Mouse (Mus musculus): ENCODE data around the gene Nfia. TPM values are rescaled to one million over a fixed set of nuclear protein-coding genes. Genes with fewer than 3 reads are reported as not detected.
A peak's percentile ranks its signal among the peaks of the same experiment; 100 is the strongest.

The Nfia gene
- total RNA-seq, 2 experiments from 2014 or later, result 196 to 199 TPM

DNA sequence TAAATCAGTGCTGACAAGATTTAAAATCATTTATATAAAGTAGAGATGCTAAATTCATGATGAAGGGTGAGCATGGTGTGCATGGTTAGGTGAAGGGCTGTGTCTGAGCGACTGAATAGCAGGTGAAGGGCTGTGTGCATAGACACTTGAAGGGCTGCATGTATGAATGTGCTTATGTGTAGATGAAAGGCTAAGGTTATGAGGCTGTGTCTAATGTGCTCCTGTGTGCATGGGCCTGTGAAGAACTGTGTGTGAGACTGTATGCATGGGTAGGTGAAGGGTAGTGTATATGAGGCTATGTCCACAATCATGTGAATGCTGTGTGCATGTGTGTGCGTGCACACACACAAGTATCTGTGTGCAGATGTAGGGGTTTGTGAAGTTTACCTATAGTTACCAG, 34.4 kb downstream of the Nfia start:
- no peak for DNase-seq
- intact Hi-C loops (cut with DNase I), result no loop called here

DNA sequence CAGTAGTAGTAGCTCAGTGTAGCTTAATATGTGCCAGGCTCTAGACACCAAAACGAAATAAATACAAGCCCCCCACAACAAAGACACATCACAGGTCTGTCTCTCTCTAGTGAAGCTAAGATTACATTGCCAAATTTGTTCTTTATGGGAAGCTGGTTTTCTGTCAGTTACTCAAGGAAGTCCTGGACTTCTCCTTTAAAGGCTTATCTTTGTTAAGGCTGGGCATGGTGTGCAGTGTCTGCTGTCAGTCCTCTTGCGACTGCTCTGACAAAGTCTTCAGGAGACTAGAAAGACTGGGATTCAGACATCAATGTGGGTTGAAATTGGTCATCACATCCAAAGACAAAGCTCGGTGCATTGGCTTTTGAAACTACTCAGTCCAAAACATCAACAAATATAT, 36.4 kb downstream of the Nfia start:
- intact Hi-C loops (cut with DNase I), result no loop called here
- DNase-seq, result no peak

- DNase-seq, result no peak
- intact Hi-C loops (cut with DNase I), result loop anchor here (5.0 kb wide), 1 partner anchor 32 kb away; the partner anchor contains the start of gene E130114P18Rik
Measured at GRCm38 (mm10) chr4:97809582-97810295, 37.2 kb downstream of the Nfia start.

- intact Hi-C loops (cut with DNase I), result loop anchor here (5.0 kb wide), 1 partner anchor 33 kb away; the partner anchor contains the start of gene E130114P18Rik
- no peak for DNase-seq
Measured at GRCm38 (mm10) chr4:97810348-97810939, 37.9 kb downstream of the Nfia start.

DNA sequence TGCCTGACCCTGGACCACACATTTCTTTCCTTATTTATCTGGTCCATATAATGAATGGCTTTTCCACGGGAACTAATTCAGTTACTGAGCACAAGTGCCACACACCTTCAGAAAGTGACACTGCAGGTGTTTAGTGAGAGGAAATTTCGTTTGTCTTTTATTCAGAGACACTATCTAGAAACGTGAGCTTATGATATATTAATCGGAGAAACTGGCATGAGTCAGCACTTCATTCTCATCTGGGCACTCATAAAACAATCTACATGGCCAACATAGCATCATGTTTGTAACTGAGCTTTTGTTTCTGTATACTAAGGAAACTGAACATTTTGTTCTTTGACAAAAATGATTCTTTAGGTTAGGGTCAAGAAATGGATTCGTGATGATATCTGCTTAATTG, 40.5 kb downstream of the Nfia start:
- intact Hi-C loops (cut with DNase I), result loop anchor here (5.0 kb wide), 1 partner anchor 36 kb away; the partner anchor contains the start of gene E130114P18Rik
- DNase-seq, result no peak

GRCm38 (mm10) chr4:97813996-97814395, 41.5 kb downstream of the Nfia start:
- intact Hi-C loops (cut with DNase I), result loop anchor here (5.0 kb wide), 1 partner anchor 37 kb away; the partner anchor contains the start of gene E130114P18Rik
- DNase-seq, result peak; percentile 47 to 53

DNA sequence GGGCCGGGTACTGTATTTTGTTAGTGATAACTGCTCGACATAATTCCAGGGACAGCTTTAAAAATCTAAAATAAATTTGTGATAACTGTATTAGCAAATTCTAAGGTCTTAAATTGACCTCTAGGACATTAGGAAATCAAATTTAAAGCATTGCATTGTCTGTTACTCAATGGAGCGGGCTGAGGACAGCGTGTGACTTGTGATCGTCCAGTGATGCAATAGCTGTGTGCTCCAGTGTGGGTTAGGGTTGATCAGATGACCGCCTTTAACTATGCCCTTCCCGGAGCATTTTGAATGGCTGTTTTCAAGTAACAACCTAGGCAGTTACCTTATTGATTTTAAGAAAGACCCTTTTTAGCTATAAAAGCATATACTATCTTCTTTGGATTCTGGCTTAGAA, 42.0 kb downstream of the Nfia start:
- intact Hi-C loops (cut with DNase I), result loop anchor here (5.0 kb wide), 1 partner anchor 37 kb away; the partner anchor contains the start of gene E130114P18Rik
- no peak for DNase-seq

- DNase-seq, result no peak
- intact Hi-C loops (cut with DNase I), result no loop called here
Measured at GRCm38 (mm10) chr4:97816001-97816400, 43.5 kb downstream of the Nfia start.

DNA sequence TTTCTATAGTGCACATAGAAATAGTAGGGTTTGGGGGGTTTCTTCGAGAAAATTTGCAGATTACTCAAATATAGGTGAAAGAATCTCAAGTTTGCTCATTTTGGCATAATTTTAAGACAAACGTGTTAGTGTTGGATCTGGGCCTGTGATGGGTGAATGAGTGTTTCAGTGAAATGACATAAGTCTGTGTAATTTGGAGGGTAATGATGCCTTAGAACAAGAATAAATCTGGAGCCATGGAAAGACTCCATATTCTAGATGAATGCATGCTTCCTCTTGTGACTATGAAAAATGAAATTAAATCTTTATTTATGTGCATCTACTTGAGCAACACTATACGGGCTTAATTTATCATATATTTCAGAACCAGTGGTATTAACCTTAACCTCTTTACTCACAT, 44.2 kb downstream of the Nfia start:
- DNase-seq, result no peak
- intact Hi-C loops (cut with DNase I), result no loop called here

DNA sequence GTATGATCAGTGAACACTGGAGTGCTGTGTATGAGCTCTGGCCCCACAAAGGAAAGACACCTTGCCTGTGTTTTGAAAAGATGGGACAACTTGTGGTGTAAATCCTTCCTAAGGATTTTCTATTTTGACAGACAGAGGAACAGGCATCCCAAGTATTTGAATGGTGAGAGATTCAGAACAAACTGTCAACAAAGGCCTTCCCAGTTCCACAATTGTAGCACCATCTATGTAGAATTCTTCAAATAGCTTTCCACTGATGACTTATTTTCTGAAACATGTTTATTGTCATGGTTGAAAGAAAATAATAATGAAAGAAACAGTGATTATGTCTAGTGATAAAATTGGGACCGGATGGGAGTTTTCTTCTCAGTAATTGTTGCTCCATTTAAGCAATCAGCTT, 45.2 kb downstream of the Nfia start:
- no peak for DNase-seq
- intact Hi-C loops (cut with DNase I), result no loop called here

DNA sequence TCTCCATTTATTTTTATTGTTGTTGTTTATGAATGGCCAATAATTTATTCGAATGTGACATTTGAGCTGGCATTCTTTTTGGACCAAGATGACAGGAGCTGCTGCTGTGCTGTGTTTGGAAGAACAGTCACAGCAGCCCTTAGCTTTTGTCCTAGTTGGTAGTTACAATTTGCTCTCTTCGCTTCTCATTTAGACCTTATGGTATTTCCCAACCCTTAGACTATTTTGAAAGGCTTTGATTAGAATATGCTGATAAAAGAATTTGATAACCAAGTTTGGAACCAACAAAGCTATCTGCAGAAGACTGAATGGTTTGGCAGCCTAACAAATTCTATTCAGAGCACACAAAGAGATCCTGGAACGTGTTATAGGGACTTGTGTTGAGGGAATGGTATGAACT, 46.0 kb downstream of the Nfia start:
- intact Hi-C loops (cut with DNase I), result no loop called here
- no peak for DNase-seq

GRCm38 (mm10) chr4:97819101-97819500, 46.6 kb downstream of the Nfia start:
- intact Hi-C loops (cut with DNase I), result no loop called here
- no peak for DNase-seq

DNA sequence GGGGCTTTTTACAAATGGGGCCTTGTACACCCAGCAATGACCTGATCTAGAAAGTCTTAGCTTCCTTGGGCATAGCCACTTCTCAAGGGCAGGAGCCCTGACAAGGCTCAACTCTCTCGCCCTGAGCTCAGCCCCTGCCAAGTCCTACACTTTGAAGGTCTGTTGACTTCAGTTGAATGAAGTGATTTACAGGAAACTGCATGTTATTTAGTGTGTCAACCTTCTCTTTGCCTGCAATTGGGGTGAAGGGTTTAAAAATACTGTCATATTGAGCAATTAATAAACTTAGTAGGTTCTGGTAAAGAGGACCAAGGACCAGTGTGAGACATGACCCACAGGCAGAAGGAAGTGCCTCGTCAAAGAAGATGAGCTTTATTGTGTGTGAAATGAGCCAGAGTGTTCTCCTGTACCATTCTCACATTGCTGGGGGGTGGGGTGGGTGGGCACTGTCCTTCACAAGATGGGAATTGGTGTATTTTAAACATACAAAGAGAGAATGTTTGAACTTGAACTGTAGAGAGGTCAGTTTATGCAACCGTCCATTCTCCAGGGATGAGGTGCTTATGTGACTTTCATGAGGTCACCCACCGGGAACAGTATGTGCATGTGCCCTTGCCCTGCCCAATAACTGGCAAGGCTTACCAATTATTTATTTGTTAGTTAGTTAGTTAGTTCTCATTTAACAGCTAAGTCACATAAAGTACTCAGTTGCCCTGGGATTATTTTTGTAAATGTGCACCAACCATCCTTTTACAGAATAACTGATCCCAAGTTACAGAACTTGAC, 48.1 kb downstream of the Nfia start:
- intact Hi-C loops (cut with DNase I), result no loop called here
- no peak for DNase-seq

DNA sequence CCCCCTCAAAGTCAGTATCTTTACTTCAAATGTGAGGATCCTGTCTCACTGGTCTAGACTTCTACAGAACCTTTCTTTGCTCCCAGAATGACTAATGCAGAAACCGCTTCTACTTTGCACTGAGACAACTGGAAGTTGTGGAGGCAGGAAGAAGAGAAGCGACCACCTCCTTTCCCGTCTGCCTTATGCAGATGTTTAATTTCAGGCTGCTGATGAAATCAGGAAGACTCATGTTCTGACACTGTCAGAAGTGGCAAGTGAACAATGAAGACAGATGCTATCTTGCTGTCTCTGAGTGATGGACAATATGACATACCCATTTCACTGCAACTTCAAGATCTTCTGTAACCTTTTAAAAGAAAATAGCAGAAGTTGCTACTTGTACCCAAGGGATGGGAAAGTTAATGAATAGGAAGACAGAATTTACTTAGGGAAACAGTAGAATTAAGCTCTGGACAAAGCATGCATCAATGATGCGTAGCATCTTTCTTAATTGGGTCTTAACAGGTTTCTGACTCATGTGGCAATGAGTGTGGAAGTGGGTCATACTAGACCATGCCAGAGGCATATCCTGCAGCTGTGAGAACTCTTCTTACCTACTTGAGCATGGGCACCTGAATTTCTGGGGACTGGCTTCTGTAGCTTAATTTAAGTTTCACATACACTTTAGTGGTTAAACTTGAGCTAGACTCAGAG, 49.2 kb downstream of the Nfia start:
- DNase-seq, result no peak
- intact Hi-C loops (cut with DNase I), result no loop called here

DNA sequence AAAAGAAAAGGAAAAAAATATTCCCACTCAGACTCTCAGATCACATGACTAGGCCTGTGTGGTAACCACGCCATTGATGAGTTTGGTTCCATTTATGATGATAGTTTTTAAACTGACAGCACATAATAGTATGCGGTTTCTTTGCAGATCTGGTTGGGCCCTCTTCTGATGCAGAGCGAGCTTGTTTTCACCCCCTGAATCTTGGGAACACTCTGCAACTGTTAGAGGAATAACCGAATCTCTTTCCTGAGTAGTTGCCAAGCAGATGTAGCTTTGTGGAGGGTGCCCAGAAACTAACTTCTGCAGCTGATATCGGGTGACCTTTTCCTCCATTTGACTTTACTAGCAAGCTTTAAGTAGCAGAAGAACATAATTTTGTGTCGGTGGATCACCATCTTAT, 51.0 kb downstream of the Nfia start:
- no peak for DNase-seq
- intact Hi-C loops (cut with DNase I), result no loop called here

DNA sequence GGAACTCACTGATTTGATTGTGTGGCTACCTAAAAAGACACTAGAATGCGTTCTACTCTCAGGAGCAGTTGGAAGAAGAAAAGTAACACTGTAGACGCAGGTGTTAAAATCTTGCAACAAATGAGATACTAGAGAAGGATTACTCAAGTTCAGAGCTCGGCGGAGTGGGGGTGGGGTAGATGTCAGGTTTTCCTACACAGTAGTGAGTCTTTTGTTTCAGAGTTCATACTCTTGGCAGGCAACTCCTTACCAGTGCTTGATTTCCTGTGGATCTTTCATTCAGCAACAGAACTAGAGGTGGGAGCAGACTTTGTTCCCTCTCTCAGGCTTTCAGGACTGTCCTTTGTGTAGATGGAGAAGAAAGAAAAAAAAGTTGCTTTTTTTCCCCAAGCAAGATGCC, 51.9 kb downstream of the Nfia start:
- DNase-seq, result no peak
- intact Hi-C loops (cut with DNase I), result no loop called here

- intact Hi-C loops (cut with DNase I), result no loop called here
- no peak for DNase-seq
Measured at GRCm38 (mm10) chr4:97825432-97825831, 52.9 kb downstream of the Nfia start.

- intact Hi-C loops (cut with DNase I), result no loop called here
Measured at GRCm38 (mm10) chr4:97825841-97826240, 53.3 kb downstream of the Nfia start.

GRCm38 (mm10) chr4:97827115-97827514, 54.6 kb downstream of the Nfia start:
- intact Hi-C loops (cut with DNase I), result no loop called here
- DNase-seq, result no peak

More at GRCm38 (mm10) chr4:97825841-97826240, 53.3 kb downstream of the Nfia start:
- DNase-seq, result no peak

DNA sequence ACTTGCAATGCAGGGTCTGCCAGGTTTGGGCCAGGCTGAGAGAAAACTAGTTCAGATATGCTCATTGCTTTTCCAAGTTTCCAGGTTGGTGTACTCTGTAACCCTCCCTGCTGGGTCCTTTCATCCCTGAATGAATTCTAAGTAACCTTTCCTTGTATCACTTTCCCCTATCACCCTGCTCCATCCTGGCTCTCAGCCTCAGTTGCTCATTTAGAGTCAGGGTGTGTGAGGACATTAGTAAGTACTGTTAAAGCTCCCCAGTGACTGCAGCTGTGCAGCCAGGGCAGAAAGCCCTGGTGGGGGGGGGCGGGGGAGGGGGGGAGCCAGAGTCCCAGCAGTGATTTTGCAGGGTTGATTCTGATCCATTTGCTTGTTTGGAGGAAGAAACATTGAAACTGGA, 56.0 kb downstream of the Nfia start:
- intact Hi-C loops (cut with DNase I), result no loop called here
- DNase-seq, result no peak
